10 mouse cellular contexts compared by ENCODE assay signal in the genomic region with DNA sequence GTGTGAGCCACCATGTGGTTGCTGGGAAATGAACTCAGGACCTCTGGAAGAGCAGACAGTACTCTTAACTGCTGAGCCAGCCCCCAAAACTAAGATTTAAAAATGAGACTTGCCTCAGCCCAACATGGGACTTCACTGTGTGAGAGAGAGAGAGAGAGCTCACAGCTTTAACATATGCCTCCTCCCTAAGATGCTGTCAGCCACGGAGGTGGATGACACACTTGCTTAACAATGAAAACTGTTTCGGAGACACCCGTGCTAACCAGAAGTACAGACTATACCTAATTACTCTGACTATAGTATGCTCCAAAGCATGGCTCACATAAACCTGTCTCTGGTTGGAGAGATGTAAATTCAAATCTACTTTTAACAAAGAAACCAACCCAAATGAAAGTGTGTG.
"Had no signal": no experiment of that assay in that cellular context is flagged by ENCODE, and none has a peak within 500 bp of the region (broad histone marks: within the 10 kb centered on the region; RNA-seq: fewer than 3 reads in every experiment).

No protein-coding gene starts in this region.

- ATAC-seq: midbrain, embryonic 16.5 days had no signal

- DNase-seq: lung, adult 18-20 months; lung, embryonic 14.5 days; lung, postnatal 10 days; lung, postnatal 4 days; midbrain, embryonic 14.5 days; right cerebral cortex, postnatal 14 days; thymus, adult 18-20 months; thymus, postnatal 14 days; thymus, postnatal 36 days had no signal
